Mouse (Mus musculus) neural tube, embryonic 10.5 days (tissue): ENCODE results near the gene Arvcf.

Source experiments
- DNase-seq: peaks from one replicate; pipeline ENCODE4 v3.0.0-alpha.2; 2017; ENCODE audit warnings: low spot score; ENCODE audit errors: extremely low spot score

Gene Arvcf

DNA sequence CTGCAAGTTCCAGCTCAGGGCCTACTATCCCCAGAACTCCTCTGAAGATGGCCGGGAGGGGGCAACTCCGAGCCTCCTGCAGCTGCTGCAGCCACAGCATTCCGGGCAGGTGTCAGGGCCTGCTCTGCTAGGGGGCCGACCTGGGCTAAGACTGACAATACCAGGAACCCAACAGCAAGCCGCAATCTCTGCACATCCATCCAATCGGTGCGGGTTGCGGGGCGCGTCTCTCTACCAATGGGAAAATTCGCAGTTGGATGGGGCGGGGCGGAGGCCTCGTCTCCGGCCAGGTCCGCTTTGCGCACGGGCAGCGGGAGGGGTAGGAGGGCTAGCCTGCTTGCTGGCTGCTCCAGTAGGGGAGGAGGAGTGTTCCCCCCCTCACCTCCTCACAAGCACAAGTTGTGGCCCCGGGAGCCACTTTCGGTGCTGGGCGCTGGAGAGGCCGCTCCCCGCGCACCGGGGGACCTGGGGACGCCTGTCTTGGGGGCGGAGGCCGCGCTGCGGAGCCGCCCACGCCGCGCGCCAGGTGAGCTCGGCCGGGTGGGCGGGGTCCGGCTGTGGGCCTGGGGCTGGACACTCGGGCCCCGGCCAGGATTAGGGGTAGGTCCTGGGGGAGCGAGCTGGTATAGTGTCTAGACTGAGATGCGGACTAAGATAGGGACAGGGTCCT lies at the start of gene Arvcf, which contains the start of gene Tango2:
TSS of gene Arvcf (plus strand) at position 252 of the 670 bp plus-strand sequence.
TSS of gene Tango2 (minus strand) at position 173 of the 670 bp plus-strand sequence.
- peak; percentile 92 for DNase-seq

DNA sequence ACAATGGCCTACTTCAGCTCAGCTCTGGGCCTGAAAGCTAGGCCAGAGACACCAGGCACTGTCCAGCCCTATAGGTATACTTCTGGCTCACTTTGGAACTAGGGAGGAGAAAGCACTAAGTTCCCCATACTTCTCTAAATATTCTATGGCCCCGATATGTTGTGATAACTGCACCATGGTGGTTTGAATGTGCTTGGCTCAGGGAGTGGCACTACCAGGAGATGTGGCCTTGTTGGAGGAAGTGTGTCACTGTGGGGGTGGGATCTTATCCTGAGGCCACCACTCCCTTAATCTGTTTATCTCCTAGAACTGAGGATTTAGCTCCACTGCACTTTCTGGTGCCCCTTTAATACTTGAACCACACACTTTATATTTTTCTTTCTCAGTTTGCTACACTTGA lies 39.8 kb upstream of the Arvcf start:
- no peak for DNase-seq

DNA sequence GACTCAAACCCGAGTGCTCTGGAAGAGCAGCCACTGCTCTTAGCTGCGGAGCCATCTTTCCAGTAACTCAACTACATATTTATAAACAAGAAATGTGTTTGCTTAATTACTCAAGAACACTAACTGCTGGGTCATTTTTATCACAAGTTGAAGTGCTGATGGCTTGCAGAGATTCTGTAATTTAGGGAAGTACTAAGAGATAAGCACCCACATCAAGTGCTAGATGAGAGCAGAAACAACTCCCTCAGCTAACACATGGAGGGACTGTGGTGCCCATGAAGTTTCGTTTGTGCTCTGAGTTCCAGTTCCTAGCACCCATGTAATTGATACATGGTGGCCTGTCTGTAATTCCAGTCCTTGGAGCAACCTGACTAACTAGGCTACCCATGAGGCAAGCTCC lies 29.0 kb upstream of the Arvcf start:
- DNase-seq, result no peak

DNA sequence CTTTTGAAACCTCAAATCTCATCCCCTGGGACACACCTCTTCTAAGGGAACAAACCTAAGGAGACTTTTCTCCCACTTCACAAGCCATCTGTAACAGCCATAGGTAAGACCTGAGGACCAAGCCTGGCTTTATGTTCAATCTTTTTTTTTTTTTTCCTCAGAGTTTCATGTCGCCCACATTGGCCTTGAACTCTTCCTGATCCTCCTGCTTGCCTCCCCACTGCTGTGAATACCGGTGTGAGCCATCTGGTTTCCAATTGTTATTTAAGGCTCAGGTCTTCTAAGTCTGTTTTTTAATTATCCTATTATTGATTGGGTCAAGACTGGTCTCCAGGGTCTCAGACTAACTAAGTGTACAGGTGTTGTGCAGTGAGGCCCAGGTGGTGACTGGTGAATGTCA lies 26.5 kb upstream of the Arvcf start:
- no peak for DNase-seq

DNA sequence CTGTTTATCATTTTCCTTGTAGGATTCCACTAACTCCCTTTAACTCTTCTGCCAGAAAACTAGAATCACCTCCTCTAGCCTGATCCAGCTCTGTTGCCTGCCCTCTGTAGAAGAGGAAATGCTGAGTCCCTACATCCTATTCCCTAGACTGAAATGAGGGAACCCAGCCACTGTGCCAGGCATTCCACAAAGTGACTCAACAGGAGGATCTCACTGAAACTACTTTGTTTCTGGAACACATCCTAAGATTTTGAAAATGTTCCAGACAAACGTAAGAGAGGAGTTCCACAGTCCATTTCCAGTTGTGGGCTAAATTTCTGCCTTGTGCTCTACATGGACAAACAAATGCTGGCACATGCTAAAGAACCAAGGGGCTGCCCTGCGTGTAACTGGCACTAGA lies 24.5 kb upstream of the Arvcf start:
- DNase-seq, result no peak

DNA sequence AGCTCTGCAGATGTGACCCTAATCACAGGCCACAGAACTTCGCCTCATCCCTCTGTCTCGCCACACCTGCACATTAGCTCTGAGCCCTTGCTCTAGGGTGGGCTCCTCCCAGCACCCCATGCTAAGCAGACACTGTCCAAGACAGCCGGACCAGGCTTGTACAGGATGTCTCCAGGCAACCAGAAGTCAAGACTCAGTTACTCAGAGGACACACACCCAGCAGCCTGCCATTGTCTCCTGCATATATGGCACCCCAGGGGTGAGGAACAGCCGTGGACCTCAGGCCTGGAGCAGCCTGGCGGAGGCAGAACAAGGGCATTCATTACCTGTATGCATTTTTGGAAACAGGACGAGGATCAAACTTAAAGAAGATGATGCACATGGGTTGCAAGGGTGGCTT lies 24.0 kb upstream of the Arvcf start:
- DNase-seq, result no peak

DNA sequence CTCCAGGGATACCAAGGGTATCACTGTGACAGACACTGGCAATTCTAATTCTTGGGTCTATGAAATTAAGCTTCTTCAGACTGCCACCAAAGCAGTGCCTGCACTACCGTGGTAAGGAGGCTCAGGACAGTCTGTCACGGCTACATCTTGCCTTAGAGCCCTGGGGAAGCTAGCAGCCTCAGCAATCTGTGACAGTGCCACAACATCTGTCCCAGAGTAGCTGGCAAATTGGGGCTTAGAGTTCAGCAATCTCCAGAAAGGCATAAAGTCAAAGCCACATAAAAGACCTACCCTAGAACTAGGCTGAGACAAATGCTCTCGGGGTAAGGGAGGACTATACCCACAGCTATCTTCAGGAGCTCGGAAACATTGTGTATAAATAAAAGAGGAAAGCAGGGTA lies 22.2 kb upstream of the Arvcf start:
- DNase-seq, result no peak

DNA sequence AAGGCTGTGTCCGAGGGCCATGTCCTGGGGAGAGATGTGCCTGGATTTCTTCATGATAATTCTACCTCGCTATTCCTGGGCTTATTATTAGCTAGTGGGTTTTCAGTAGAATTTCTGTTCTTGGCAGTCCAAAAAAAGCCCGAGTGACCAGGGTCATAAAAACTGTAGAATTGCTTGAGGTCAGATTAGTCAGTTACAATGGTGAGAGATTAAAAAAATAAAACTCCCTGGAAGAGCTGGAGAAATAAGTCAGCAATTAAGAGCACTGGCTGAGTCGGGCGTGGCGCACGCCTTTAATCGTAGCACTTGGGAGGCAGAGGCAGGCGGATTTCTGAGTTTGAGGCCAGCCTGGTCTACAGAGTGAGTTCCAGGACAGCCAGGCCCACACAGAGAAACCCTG lies 20.0 kb upstream of the Arvcf start:
- DNase-seq, result no peak

DNA sequence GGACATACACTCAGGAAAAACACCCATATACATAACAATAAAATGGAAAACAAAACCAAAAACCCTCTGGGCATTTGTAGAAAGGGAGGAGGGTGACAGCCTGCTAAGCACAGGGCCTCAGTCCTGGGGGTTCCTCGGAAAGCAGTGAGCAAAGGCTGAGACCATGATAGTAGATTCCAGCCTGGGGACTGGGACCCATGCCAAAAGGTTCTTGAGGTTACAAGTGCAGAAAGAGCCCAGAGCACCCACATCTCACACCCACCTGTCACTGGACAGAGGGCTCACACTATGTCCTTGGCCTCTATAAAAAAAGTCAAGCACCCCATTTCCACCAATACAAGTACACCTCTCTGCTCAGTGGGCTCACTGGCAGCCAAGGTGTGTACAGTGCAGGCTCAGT lies 19.5 kb upstream of the Arvcf start:
- DNase-seq, result no peak

DNA sequence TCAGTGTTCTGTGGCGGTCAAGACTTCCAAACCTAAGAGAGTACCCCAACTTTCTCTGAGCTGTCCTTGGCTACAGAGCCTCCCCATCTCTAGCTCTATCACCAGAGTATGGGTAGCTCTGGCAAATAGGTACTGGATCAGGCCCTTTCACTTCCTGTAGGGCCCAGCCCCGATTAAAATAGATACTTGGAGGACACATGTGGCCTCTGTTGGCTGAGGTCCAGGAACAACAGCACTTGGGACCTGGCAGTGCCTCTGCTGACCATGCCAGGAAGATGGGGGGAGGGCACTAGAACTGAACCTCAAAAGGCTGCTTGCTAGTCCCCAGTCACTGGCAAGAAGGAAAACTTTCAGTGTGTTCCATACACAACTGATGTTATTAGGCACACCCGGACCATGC lies 14.0 kb upstream of the Arvcf start:
- no peak for DNase-seq

DNA sequence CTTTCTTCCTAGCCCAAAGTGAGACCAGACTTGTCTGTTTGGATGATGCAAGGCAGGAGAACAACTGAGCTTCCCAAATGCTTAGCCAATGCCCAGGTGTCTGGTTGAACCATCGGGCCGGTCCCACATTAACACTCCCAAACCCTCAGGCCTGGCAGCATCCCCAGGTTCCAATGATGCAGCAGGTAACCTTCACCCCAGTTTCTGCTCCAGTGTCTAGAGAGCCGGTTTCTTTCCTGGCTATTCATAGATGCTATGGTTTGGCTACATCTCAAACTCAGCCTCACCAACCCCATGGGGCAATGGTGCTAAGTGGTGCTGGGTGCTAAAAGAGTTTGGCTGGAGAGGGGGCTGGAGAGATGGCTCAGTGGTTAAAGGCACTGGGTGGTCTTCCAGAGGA lies 12.0 kb upstream of the Arvcf start:
- no peak for DNase-seq

DNA sequence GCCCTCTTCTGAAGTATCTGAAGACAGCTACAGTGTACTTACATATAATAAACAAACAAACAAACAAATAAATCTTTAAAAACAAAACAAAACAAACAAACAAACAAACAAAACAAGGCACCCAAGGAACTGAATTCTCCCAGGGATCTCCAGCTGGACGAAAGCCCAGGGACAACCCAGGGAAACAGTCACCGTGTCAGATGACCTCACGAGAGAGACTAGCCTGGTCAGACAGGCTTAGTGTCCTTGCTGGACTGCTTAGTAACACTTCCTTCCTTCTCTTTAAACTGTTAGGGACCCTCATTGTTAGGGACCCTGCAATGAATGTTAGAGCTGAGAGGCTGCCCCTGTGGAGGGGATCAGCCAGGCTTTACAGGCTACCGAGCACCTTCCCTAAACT lies 10.7 kb upstream of the Arvcf start:
- DNase-seq, result no peak

DNA sequence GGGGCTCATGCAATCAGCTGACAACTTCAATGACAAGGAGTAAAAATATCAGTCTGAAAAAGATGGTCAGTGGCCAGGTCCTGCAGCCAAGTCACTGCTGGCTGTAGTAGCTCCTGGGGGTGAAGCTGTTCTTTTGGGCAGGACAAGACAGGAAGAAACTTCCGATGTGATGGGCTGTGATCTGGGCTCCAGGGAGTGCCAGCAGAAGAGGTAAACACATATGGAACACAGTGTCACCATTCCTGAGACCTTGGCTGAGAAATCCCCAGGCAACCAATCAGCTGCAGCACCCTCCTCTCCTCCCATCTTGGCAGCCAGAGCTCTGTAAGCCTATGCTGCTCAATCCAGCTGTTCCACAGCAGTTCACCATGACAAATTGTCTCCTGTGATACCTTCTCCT lies 8.1 kb upstream of the Arvcf start:
- DNase-seq, result no peak

DNA sequence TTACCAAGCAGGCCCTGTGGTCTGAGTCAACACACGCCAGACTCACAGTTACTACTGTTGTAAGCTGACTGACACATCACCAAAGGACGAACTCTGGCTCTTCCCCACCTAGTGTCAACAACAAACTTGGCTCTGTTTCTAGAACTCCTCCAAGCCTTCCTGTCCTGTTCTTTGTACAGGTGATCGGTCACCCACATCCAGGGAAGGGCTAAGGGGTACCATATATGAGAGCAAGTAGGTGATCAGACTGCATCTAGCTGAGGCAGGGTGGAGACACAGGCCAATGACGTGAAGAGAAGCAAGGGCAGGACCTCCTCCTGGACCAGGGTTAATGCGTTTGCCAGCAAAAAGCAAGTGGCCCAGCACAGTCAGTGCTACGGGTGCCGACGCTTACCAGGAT lies 6.4 kb upstream of the Arvcf start:
- DNase-seq, result no peak

DNA sequence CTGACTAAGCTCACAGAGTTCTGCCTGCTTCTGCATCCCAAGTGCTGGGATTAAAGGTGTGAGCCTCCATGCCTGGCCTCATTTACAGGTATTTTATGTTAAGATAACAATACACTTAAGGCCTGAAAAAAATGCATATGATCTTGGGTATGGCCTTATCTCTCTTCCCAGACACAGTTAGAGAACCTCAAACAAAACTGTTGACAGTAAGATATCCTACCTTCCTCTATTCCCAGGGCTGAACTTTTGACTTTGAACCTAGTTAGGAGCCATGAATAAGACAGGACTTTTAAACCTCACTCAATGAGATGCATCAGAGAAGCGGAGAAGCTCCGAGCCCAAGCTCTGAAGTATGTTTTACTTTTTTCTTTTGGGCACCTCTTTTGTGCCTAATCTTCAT lies 5.9 kb upstream of the Arvcf start:
- DNase-seq, result no peak

DNA sequence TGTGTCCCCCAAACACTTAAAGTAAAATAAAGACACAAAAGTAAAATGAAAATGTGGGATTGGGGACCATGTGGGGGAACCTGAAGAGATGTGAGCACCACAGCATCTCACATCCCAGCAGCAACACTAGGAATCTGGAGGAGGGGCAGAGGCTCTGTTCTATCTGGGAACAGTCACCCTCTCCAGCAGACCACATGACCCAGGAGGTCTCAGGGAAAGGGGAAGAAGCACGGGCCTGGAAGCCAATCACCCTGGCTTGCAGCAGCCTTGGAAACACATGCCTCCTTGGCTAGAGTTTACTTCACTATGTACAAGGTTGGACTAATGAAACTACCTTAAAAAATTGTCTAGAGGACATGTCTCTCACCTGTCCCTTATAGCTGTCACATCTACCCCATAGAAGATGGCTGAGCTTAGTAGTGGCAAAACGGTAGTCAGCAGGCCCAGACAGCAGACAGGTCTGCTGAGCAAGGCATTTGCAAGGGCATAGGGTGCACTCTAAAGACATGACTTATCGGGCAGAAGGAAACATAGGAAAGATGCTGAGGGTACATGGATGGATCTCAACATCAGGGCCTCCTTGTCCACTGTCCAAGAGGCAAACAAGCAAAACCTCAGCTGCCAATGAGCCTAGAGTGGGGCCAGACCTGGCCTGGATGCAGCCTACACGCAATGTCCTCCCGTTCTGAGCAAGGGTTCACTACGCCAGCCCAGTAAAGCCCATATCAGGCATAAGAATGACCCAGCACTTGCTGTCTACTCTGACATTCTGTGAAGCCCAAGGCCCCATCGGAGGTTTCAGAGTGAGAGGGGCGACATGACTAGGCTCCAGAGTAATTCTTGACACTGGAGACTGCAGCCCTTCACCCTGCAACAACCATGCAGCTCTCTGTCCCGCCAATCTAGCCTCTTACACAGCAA lies 5.1 kb upstream of the Arvcf start:
- no peak for DNase-seq

DNA sequence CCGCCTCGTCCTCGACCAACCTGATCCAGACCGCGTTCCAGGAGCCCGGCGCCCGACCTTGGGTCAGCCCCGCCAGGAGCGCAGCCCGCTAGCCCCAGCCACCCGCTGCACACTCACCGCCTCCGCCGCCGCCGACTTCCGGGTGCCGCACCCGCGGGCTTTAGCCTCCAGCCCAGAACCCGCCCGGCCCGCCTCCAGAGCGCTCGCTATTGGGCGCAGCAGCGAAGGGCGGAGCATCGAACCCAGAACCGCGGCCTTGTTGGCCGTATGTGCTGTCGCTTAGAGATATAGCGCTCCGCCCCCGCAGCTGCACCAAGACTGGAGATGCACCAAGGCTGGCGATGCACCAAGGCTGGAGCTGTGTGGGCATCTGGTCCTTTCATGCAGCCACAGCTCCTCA lies 4.2 kb upstream of the Arvcf start:
- peak; percentile 95 for DNase-seq

DNA sequence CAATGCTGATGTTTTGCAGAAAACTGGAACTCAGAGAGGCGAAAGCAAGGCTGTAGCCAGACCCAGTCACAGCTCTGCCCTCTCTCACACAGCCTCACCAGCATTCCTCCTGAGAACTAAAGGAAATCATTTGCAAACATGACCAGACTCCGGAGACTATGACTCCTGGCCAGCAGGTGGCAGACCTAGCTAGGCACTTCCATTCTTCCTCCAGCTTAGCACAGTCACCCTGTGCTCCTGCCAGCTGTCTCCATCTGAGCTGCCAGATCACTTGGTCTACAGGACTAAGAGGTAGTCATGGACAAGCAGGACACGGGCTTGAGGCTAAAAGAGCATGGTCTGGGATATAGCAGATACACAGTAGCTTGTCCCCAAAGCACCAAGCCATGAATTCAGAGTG lies 2.7 kb upstream of the Arvcf start:
- peak; percentile 81 for DNase-seq

DNA sequence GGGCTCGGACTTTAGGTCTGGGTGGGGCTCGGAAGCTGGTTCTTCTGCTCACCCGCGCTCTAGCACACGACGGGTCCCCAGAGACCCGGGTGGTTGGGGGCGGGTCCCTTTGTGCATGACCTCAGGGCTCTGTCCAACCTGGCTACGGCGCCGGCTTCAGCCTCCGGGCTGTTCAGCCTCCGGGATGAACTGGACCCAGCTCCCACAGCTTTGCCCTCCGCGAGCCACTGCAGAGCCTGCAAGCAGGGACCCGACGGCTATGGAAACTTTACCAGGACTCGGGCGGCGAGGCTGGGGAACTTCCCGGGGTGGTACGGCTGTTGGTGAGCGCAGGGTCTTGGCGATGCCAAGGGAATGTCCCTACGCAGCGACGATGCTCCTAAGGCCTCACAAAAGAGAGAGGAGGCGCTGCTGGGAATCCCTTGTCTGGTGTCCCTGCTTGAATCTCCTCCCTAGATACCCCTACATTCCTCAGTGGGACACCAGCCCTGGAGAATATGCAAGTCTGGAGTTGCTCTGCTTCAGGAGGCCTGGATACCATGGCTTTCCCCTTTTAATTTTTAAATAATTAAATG lies 706 bp downstream of the Arvcf start:
- peak; percentile 67 for DNase-seq

DNA sequence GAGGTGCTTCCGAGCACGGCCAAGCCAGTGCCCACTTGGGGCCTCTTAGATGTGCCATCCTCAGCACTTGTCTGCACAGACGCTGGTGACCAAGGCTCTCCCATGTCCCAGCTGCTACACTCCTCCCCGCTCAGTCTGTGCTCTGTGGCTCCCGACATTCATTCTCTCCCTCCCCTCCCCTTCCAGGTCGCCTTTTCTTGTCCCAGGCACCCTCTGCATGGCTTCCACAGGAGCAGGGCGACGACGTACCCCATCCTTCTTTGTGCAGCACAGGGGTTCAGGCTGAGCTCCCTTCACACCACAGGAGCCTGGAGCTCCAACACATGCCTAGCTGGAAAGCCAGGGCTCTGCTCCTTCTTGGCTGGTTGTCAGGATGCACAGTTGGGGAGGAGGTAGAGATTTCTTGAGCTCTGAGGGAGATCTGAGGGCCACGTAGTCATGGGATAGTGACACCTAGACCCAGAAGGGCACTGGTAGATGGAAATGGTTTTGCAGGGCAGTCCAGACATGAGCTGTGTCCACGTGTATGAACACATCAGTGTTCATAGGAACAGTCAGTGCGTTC lies 1.9 kb downstream of the Arvcf start:
- no peak for DNase-seq

DNA sequence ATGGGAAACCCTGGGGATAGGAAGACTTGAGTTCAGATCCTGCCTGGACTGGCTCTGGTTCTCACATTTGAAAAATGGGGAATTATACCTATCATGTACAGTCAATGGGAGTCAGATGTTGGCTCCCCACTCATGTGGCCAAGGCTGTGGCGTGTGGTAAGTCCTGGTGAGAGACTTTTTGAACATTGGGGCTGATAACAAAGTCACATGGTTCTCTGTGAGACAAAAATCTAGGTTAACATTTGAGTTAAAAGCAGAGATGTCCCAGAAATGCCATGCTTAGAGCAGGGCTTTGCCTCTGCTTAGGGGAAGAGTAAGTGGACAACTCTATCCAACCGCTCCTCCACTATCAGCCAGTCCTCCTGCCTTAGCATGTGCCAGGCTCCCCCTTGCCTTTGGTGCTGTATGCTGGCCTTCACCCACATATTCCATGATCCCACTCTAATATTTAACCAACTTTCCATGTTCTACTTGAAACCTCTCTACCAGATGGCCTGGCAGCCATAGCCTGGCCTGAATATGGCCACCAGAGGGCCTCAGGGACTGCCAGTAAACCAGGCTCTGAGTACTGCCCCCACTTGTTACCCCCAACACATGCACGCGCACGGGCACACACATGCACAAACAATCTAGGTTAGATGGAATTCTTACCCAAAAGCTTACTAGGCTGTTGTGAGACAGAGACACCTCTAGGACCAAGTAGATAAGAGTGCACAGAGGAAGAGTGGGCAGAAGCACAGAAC lies 3.5 kb downstream of the Arvcf start:
- DNase-seq, result peak; percentile 40
